Mouse (Mus musculus): ENCODE results near the gene Cklf.

DNA sequence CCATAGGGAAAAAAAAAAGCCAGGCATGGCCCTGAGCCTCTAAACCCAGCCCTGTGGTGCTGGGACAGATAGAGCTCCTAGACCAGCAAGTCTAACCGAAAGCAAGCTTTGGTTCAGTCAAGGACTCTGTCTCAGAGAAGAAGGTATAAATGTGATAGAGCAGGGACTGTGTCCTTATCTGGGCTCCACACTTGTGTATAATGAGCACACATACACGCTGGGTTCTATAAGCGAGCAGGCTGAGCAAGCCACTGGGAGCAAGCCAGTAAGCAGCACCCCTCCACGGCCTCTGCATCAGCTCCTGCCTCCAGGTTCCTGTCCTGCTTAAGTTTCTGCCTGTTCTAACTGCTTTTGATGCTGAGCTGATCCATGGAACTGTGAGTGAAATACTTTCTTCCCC is 18.6 kb upstream of the Cklf start:
- TF ChIP-seq CTCF (IDR thresholded peaks at IDR 0.05; ENCODE audit: low read depth) (no peak), EP300 (IDR thresholded peaks at IDR 0.05; ENCODE audit: low read depth) (no peak)

All from heart, postnatal 0 days (tissue).